Mouse (Mus musculus) forebrain, embryonic 16.5 days (tissue): ENCODE measurements around the gene Crybb3. TPM values are rescaled to one million over a fixed set of nuclear protein-coding genes. Genes with fewer than 3 reads are reported as not detected.
A peak's percentile ranks its signal among the peaks of the same experiment; 100 is the strongest.
"Not testable (repeated sequence)": the region's sequence is repeated elsewhere in the genome, so short reads cannot be mapped to it uniquely, and the experiment has no call there.

Experiments used
- ATAC-seq: fragments of 200-750 bp; cut with Nextera tagmentation; 2 replicates; pipeline ENCODE4 v1.8.0; 2017; ENCODE audit warnings: mild to moderate bottlenecking, moderate library complexity
- H3K27ac ChIP-seq: fragments of 300-500 bp; sonication (generic); 2 replicates; pipeline ENCODE4 v1.5.1; 2014; ENCODE audit warnings: low read length, control low read depth
- H3K27me3 ChIP-seq: fragments of 300-500 bp; sonication (generic); replicated peaks from 2 replicates; pipeline ENCODE4 v1.6.1; 2014; ENCODE audit warnings: low read length; ENCODE audit not compliant: control insufficient read depth, insufficient read depth
- H3K36me3 ChIP-seq: fragments of 300-500 bp; sonication (generic); 2 replicates; pipeline ENCODE4 v1.6.1; 2014; ENCODE audit not compliant: control insufficient read depth, insufficient read depth
- H3K4me1 ChIP-seq: fragments of 300-500 bp; sonication (generic); replicated peaks from 2 replicates; pipeline ENCODE4 v1.6.1; 2014; ENCODE audit warnings: low read length; ENCODE audit not compliant: control insufficient read depth, insufficient read depth
- H3K4me2 ChIP-seq: fragments of 300-500 bp; sonication (generic); 2 replicates; pipeline ENCODE4 v1.6.1; 2014; ENCODE audit warnings: mild to moderate bottlenecking, low read length, control low read depth
- H3K4me3 ChIP-seq: fragments of 300-500 bp; sonication (generic); replicated peaks from 2 replicates; pipeline ENCODE4 v1.5.1; 2014; ENCODE audit warnings: mild to moderate bottlenecking, low read length, control low read depth
- H3K9ac ChIP-seq: fragments of 300-500 bp; sonication (generic); replicated peaks from 2 replicates; pipeline ENCODE4 v1.6.1; 2014; ENCODE audit warnings: low read depth, low read length, control low read depth
- H3K9me3 ChIP-seq: fragments of 300-500 bp; sonication (generic); 2 replicates; pipeline ENCODE4 v1.6.1; 2016; ENCODE audit warnings: low read length; ENCODE audit not compliant: control insufficient read depth
- WGBS: fragments of 180-500 bp; shearing (Covaris S2); extraction: QIAGEN DNeasy Blood & Tissue Kit; methylation state at CpG from one replicate; pipeline ENCODE4 v1.1.7; 2014; 5-methylcytosine and 5-hydroxymethylcytosine counted together
- polyA plus RNA-seq: library from polyadenylated mRNA; unstranded; fragments of >200 nt; fragmentation: Nextera tagmentation; extraction: Ambion mirVana; gene quantifications from 2 replicates; pipeline ENCODE4 v1.2.1, GENCODE M21; 2015

Gene Crybb3
- polyA plus RNA-seq, 1 experiment from 2014 or later = 0.94 TPM

GRCm38 (mm10) chr5:113118695-113119094, 37.3 kb upstream of the Crybb3 start:
- WGBS = 50% methylated on average over 6 of the region's 6 CpGs
- peaks cover 39% of the 10 kb centered on the region for H3K4me1 ChIP-seq
- ATAC-seq = no peak

GRCm38 (mm10) chr5:113117361-113117760, 36.0 kb upstream of the Crybb3 start:
- 67% methylated on average over 5 of the region's 5 CpGs for WGBS

More at GRCm38 (mm10) chr5:113118695-113119094, 37.3 kb upstream of the Crybb3 start:
- no peaks in the 10 kb centered on the region for H3K27me3 ChIP-seq
- no peak overlapping the region for H3K27ac ChIP-seq
- H3K9me3 ChIP-seq = no peaks in the 10 kb centered on the region
- H3K9ac ChIP-seq = no peak overlapping the region
- no peak overlapping the region for H3K4me3 ChIP-seq
- no peaks in the 10 kb centered on the region for H3K36me3 ChIP-seq
- H3K4me2 ChIP-seq = no peak overlapping the region

GRCm38 (mm10) chr5:113115896-113116295, 34.5 kb upstream of the Crybb3 start:
- 70% methylated on average over 10 of the region's 10 CpGs for WGBS
- no peak overlapping the region for H3K27ac ChIP-seq
- H3K27me3 ChIP-seq = no peaks in the 10 kb centered on the region
- H3K4me3 ChIP-seq = no peak overlapping the region
- peaks cover 27% of the 10 kb centered on the region for H3K4me1 ChIP-seq
- no peak for ATAC-seq
- no peak overlapping the region for H3K9ac ChIP-seq
- no peaks in the 10 kb centered on the region for H3K9me3 ChIP-seq
- H3K4me2 ChIP-seq = no peak overlapping the region
- no peaks in the 10 kb centered on the region for H3K36me3 ChIP-seq

More at GRCm38 (mm10) chr5:113117361-113117760, 36.0 kb upstream of the Crybb3 start:
- H3K4me1 ChIP-seq = peaks cover 33% of the 10 kb centered on the region
- H3K4me2 ChIP-seq = no peak overlapping the region
- H3K27me3 ChIP-seq = no peaks in the 10 kb centered on the region
- H3K9ac ChIP-seq = no peak overlapping the region
- no peaks in the 10 kb centered on the region for H3K36me3 ChIP-seq
- no peak for ATAC-seq
- no peaks in the 10 kb centered on the region for H3K9me3 ChIP-seq
- no peak overlapping the region for H3K27ac ChIP-seq
- H3K4me3 ChIP-seq = no peak overlapping the region

- no peak overlapping the region for H3K4me2 ChIP-seq
- no peak overlapping the region for H3K4me3 ChIP-seq
- H3K36me3 ChIP-seq = no peaks in the 10 kb centered on the region
- whole genome bisulfite sequencing = 43% methylated on average over 20 of the region's 20 CpGs
- H3K9ac ChIP-seq = no peak overlapping the region
- H3K4me1 ChIP-seq = peaks cover 21% of the 10 kb centered on the region
- no peak for ATAC-seq
- H3K27ac ChIP-seq = no peak overlapping the region
- H3K9me3 ChIP-seq = no peaks in the 10 kb centered on the region
- no peaks in the 10 kb centered on the region for H3K27me3 ChIP-seq
Measured at GRCm38 (mm10) chr5:113114264-113115225, 33.2 kb upstream of the Crybb3 start.

- H3K27ac ChIP-seq = no peak overlapping the region
- 54% methylated on average over 5 of the region's 5 CpGs for WGBS
Measured at GRCm38 (mm10) chr5:113113120-113113519, 31.7 kb upstream of the Crybb3 start.

GRCm38 (mm10) chr5:113111336-113111735, 30.0 kb upstream of the Crybb3 start:
- Histone ChIP-seq H3K4me2 (no peak overlapping the region), H3K4me3 (no peak overlapping the region), H3K36me3 (no peaks in the 10 kb centered on the region), H3K9me3 (no peaks in the 10 kb centered on the region), H3K27ac (no peak overlapping the region), H3K27me3 (no peaks in the 10 kb centered on the region), H3K9ac (no peak overlapping the region), H3K4me1 (peaks cover 12% of the 10 kb centered on the region)
- ATAC-seq = no peak
- 15% methylated on average over 4 of the region's 4 CpGs for WGBS

More at GRCm38 (mm10) chr5:113113120-113113519, 31.7 kb upstream of the Crybb3 start:
- no peak for ATAC-seq
- Histone ChIP-seq H3K4me1 (peaks cover 17% of the 10 kb centered on the region), H3K36me3 (no peaks in the 10 kb centered on the region), H3K4me2 (no peak overlapping the region), H3K9me3 (no peaks in the 10 kb centered on the region), H3K4me3 (no peak overlapping the region), H3K9ac (no peak overlapping the region), H3K27me3 (no peaks in the 10 kb centered on the region)

GRCm38 (mm10) chr5:113110929-113111328, 29.5 kb upstream of the Crybb3 start:
- 0% methylated on average over 1 of the region's 1 CpGs for WGBS
- H3K36me3 ChIP-seq = no peaks in the 10 kb centered on the region
- H3K4me3 ChIP-seq = no peak overlapping the region
- ATAC-seq = no peak
- no peak overlapping the region for H3K4me2 ChIP-seq
- H3K27me3 ChIP-seq = no peaks in the 10 kb centered on the region
- H3K9ac ChIP-seq = no peak overlapping the region
- 0 out of 2 replicates have a peak overlapping the region, but pooled peaks have one; percentile 33 for H3K27ac ChIP-seq
- H3K4me1 ChIP-seq = peaks cover 12% of the 10 kb centered on the region
- no peaks in the 10 kb centered on the region for H3K9me3 ChIP-seq

GRCm38 (mm10) chr5:113109651-113110050, 28.3 kb upstream of the Crybb3 start:
- H3K9me3 ChIP-seq, H3K4me2 ChIP-seq, H3K9ac ChIP-seq, H3K27me3 ChIP-seq, H3K27ac ChIP-seq, ATAC-seq, H3K36me3 ChIP-seq, H3K4me3 ChIP-seq: not testable (repeated sequence)
- peaks cover 12% of the 10 kb centered on the region for H3K4me1 ChIP-seq
- 95% methylated on average over 2 of the region's 2 CpGs for WGBS

- H3K4me1 ChIP-seq = peaks cover 6% of the 10 kb centered on the region
- no peak for ATAC-seq
- WGBS = 69% methylated on average over 11 of the region's 11 CpGs
- no peaks in the 10 kb centered on the region for H3K27me3 ChIP-seq
- no peak overlapping the region for H3K9ac ChIP-seq
- H3K9me3 ChIP-seq = no peaks in the 10 kb centered on the region
- no peak overlapping the region for H3K4me3 ChIP-seq
- no peaks in the 10 kb centered on the region for H3K36me3 ChIP-seq
- no peak overlapping the region for H3K4me2 ChIP-seq
- no peak overlapping the region for H3K27ac ChIP-seq
Measured at GRCm38 (mm10) chr5:113108165-113108764, 26.9 kb upstream of the Crybb3 start.
